Comparison of ENCODE assay signal across 8 mouse cellular contexts in genomic region chr2:10152590-10152989, GRCm38 (mm10). TPM values are rescaled to one million over a fixed set of nuclear protein-coding genes. Genes with fewer than 3 reads are reported as not detected.
DNase-seq lines count a peak whose midpoint lies in the region; ATAC-seq lines count a peak whose summit lies in the region.
"Had no signal": no experiment of that assay in that cellular context is flagged by ENCODE, and none has a peak within 500 bp of the region (broad histone marks: within the 10 kb centered on the region; RNA-seq: fewer than 3 reads in every experiment).

No protein-coding gene starts in this region.

- ATAC-seq in CD4-positive, CD25-positive, alpha-beta regulatory T cell, adult 4 months: peak; percentile 71
- ATAC-seq in hematopoietic stem cell, adult 5-6 weeks (replicated peaks in 1 of 2; ENCODE audit: insufficient read depth in 1 of 2, low FRiP score in 2 of 2, low TSS enrichment in 1 of 2, low read depth in 1 of 2, poor library complexity in 2 of 2, severe bottlenecking in 2 of 2): peak; percentile 60 to 63
- ATAC-seq in kidney, embryonic 14.5 days (ENCODE audit: low FRiP score, low TSS enrichment): no peak

- no peaks in the 10 kb centered on the region for H3K9me3 ChIP-seq in megakaryocyte, embryonic 14.5 days
- no peaks in the 10 kb centered on the region for H3K9me3 ChIP-seq in kidney, embryonic 14.5 days (ENCODE audit: control insufficient read depth, low read length)

- WGBS in kidney, embryonic 14.5 days: 80% methylated on average over 5 of the region's 5 CpGs

- H3K9ac ChIP-seq in kidney, embryonic 14.5 days (ENCODE audit: low read depth, low read length): no peak overlapping the region

- H3K36me3 ChIP-seq in megakaryocyte, embryonic 14.5 days (replicated peaks; ENCODE audit: low read length): no peaks in the 10 kb centered on the region
- no peaks in the 10 kb centered on the region for H3K36me3 ChIP-seq in kidney, embryonic 14.5 days (ENCODE audit: control insufficient read depth, insufficient read depth, low read length)

- H3K4me1 ChIP-seq in megakaryocyte, embryonic 14.5 days: peaks cover 33% of the 10 kb centered on the region
- peaks cover 7% of the 10 kb centered on the region; the same call in 1 of the 2 replicates for H3K4me1 ChIP-seq in kidney, embryonic 14.5 days (ENCODE audit: control insufficient read depth, insufficient read depth, low read length)

- no peak overlapping the region for H3K27ac ChIP-seq in kidney, embryonic 14.5 days (ENCODE audit: low read depth, low read length)

- H3K4me2 ChIP-seq in kidney, embryonic 14.5 days (replicated peaks; ENCODE audit: low read depth, low read length): no peak overlapping the region

- H3K4me3 ChIP-seq in megakaryocyte, embryonic 14.5 days (replicated peaks): peak overlapping the region; percentile 35
- H3K4me3 ChIP-seq in kidney, embryonic 14.5 days (ENCODE audit: low read length): no peak overlapping the region

- H3K27me3 ChIP-seq in megakaryocyte, embryonic 14.5 days (replicated peaks): no peaks in the 10 kb centered on the region
- H3K27me3 ChIP-seq in kidney, embryonic 14.5 days (ENCODE audit: control insufficient read depth, insufficient read depth, low read length): no peaks in the 10 kb centered on the region

- DNase-seq in thymus, postnatal 10 days (ENCODE audit: low spot score in 2 of 2): peak; percentile 10 to 33
- no peak for DNase-seq in gastrocnemius, adult 18-20 months (ENCODE audit: low spot score)
- no peak for DNase-seq in right cerebral cortex, postnatal 10 days (ENCODE audit: low spot score in 2 of 2)
- DNase-seq: right cerebral cortex, adult 18-20 months had no signal

RNA-seq across cellular contexts. Expression of gene Itih5, which starts 0.8 kb away (rescaled TPM):
- 10 to 100 TPM; 12.7 to 16.9 TPM for polyA plus RNA-seq in CD4-positive, CD25-positive, alpha-beta regulatory T cell, adult 4 months (2017; shearing (Covaris generic))
- 42.0 and 58.3 TPM in 2 replicates for total RNA-seq in hematopoietic stem cell, adult 5-6 weeks (2017)
- polyA plus RNA-seq in megakaryocyte, embryonic 14.5 days (2012; ENCODE audit: insufficient read depth, low replicate concordance): 0.18 and 0.61 TPM in 2 replicates
- total RNA-seq in gastrocnemius, adult 18-20 months (2021): 10 to 100 TPM; 10.2 to 12.7 TPM
- 2.5 and 3.9 TPM in 2 replicates for polyA plus RNA-seq in kidney, embryonic 14.5 days (2014; fragmentation: Nextera tagmentation; extraction: Ambion mirVana)

RNA-seq across cellular contexts. Expression of gene Itih2, which starts 21.4 kb away (rescaled TPM):
- polyA plus RNA-seq in CD4-positive, CD25-positive, alpha-beta regulatory T cell, adult 4 months (2017; shearing (Covaris generic)): not detected
- not detected in 2 replicates for total RNA-seq in hematopoietic stem cell, adult 5-6 weeks (2017)
- not detected in 2 replicates for polyA plus RNA-seq in megakaryocyte, embryonic 14.5 days (2012; ENCODE audit: insufficient read depth, low replicate concordance)
- total RNA-seq in gastrocnemius, adult 18-20 months (2021): 1 to 10 TPM in 1 of 2 experiments, under 1 TPM in 1; 0.23 to 1.1 TPM
- polyA plus RNA-seq in kidney, embryonic 14.5 days (2014; fragmentation: Nextera tagmentation; extraction: Ambion mirVana): 0.61 and 0.87 TPM in 2 replicates

Comparison
In these comparisons a context has a peak if more than half of its experiments do, and no peak if none do; other contexts are left out.
1. DNase-seq: peak in thymus, postnatal 10 days (2 of 2); none in gastrocnemius, adult 18-20 months (single experiment) and right cerebral cortex, postnatal 10 days (0 of 2).